Mouse (Mus musculus) lung, postnatal 10 days (tissue): ENCODE measurements around the gene Dna2.
"Not testable (repeated sequence)": the region's sequence is repeated elsewhere in the genome, so short reads cannot be mapped to it uniquely, and the experiment has no call there.

Experiments used
- DNase-seq: peaks from one replicate; pipeline ENCODE4 v3.0.0; 2021

The Dna2 gene

GRCm38 (mm10) chr10:62946738-62947471 lies at the start of gene Dna2:
Gene Dna2, plus strand, starts transcription at chr10:62947026.
- DNase-seq, result peak; percentile 77

DNA sequence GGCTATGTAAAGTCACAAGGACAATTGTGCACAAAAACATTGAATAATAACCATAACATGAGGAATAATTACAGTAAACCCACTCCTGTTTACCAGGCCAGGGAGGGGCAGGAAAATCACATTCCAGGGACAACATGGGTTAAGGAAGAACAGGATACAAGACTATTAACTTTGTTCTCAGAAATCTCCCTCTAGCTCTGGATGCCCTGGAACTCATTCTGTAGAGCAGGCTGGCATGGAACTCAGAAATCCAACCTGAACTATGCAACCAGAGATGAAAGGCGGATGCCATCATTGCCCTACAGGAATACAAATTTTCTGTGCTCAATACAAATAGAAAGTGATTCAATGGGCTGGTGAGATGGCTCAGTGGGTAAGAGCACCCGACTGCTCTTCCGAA lies 49.4 kb upstream of the Dna2 start:
- no peak for DNase-seq

DNA sequence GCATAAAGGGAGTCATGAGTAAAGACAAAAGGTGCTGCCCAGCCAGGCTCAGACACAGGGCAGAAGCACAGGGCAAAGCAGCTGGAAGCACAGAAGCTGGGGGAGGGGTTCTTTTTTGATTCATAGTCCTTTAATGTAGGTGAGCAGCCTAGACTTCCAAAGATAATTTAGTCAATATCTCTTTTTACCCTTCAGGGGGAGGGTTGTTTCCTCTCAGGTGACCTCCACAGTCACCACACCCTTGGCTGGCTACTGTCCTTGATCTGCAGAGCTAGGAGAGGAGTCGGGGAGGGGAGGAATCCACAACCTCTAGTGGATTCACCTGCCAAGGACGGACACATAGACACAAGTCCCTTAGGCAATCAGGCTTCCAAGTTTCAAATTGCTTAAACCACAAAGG lies 48.8 kb upstream of the Dna2 start:
- DNase-seq, result no peak

GRCm38 (mm10) chr10:62900144-62900543 lies 46.7 kb upstream of the Dna2 start:
- DNase-seq, result no peak

- no peak for DNase-seq
Observed at GRCm38 (mm10) chr10:62901826-62902225, 45.0 kb upstream of the Dna2 start.

DNA sequence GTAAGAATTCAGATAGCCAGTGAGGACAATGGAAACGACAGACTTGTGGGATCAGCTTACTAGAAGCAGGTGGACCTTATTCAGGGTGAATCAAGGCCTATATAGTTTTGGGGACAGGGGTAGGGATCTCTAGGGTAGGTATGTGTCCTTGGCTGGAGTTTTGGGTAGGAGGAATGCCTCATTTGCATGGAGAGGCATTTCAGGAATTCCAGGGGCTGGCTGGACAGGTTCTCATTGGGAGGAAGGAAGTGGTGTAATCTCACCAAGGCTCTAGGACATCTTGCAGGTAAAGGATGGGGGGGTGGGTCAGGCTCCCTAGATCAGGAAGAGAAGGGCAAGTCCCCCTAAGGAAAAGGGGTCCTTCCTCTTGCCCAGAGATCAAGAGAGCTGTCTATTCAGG lies 44.0 kb upstream of the Dna2 start:
- DNase-seq, result no peak

DNA sequence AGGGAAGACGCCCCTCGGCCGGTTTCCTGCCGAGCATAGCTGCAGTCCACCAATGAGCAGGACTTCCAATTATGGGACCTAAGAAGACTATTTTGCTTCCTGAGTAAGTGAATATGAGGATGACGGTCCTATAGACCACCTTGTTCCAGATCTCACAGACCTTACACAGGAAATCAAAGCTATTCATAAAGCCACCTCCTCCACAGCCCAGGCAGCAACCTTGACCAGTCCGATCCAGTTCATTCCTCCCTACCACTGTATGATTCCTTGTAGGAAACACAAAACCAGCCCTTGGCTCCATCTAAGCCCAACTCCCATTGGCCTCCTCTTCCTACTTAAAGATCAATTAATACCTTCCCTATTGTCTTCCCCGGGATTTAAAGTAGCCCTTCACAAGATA lies 40.5 kb upstream of the Dna2 start:
- no peak for DNase-seq

DNA sequence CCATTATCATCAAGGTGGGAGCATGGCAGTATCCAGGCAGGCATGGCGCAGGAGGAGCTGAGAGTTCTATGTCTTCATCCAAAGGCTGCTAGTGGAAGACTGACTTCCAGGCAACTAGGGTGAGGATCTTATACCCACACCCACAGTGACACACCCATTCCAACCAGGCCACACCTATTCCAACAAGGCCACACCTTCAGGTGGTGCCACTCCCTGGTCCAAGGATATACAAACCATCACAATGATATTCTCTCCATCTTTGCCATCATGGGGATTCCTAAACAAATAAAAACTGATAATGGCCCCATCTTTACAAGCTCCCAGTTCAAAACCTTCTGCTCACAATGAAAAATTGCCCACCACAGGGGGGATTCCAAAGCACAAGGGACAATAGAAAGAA lies 37.9 kb upstream of the Dna2 start, which contains the start of gene Tet1:
Gene Tet1, minus strand, starts transcription at position 101 of the 400 bp plus-strand sequence.
- DNase-seq, result not testable (repeated sequence)

- no peak for DNase-seq
Observed at GRCm38 (mm10) chr10:62911120-62911519, 35.7 kb upstream of the Dna2 start.

GRCm38 (mm10) chr10:62918985-62919384 lies 27.8 kb upstream of the Dna2 start:
- no peak for DNase-seq

DNA sequence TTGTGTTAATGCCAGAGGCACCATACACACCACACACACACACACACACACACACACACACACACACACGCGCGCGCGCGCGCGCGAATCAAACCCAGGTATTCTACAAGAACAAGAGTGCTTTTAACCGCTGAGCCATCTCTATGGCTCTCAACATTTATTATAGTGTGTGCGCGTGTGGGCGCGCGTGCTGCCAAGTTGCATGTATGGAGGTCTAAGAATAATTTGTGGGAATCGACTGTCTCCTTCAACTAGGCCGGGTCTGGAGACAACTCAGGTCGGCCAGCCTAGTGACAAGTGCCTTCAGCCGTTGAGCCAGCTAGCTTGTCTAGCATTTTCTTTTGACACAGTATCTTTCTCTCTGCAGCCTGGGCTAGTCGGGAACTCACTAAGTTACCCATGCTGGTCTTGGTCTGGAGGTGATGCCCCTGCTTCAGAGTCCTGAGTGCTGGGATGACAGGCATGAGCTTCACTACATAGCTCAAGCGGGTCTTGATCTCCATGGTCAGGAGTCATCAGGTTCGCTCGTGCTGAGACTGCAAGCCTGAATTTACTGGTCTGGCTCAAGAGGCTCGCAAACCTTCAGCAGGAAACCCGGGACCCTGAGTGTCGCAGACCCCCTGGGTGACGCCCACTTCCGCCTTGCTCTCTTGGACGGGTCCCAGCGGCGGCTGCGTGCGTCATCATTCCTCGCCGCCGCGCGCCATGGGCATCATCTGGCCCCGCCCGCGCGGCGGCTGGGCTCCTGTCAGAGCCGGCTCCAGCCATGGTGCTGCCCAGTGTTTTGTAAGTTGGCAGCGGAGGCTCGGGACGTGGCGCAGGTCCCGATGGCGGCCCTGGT lies 26.7 kb upstream of the Dna2 start, which contains the start of gene Slc25a16:
Gene Slc25a16, plus strand, starts transcription at position 709 of the 841 bp plus-strand sequence.
- DNase-seq, result peak; percentile 95

GRCm38 (mm10) chr10:62920766-62921156 lies 26.1 kb upstream of the Dna2 start:
- no peak for DNase-seq

GRCm38 (mm10) chr10:62924096-62924635 lies 22.7 kb upstream of the Dna2 start:
- peak; percentile 12 for DNase-seq

DNA sequence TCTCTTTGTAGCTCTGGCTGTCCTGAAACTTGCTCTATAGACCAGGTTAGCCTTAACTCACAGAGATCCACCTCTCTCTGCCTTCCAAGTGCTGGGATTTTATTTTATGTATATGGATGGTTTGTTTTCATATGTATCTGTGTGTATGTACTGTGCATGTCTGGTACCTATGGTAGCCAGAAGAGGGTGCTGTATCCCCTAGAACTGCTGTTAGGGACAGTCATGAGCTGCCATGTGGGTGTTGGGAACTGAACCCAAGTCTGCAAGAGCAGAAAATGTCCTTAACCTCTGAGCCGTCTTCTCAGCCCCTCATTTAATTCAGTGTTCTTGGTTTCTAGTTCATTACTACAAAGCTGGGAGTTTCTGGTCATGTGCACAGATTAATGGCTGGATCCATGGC lies 14.4 kb upstream of the Dna2 start:
- DNase-seq, result no peak

GRCm38 (mm10) chr10:62944975-62945580 lies 1.7 kb upstream of the Dna2 start:
- DNase-seq, result no peak

DNA sequence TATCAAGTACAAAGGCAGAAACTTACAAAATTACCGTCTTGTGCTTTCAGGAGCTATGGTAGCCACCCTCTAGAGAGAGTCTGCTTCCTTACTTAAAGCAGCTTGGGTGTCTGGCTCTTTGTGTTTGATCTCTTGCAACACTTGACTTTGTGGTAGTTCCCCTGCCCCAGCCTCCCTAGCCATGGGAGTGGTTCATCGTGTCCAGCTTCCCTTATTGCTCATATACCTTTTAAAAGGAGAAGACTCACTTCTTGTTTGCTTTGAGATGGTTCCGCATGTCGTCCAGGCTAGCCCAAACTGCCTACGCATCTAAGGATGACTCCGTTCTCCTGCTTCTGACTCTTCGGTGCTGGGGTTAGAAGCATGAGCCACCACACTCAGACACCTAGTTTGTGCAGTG lies 1.7 kb downstream of the Dna2 start:
- DNase-seq, result no peak

- DNase-seq, result no peak
Observed at GRCm38 (mm10) chr10:62963956-62964355, 17.1 kb downstream of the Dna2 start.

GRCm38 (mm10) chr10:62965796-62966195 lies 19.0 kb downstream of the Dna2 start:
- no peak for DNase-seq

- DNase-seq, result no peak
Observed at GRCm38 (mm10) chr10:62966291-62966690, 19.5 kb downstream of the Dna2 start.

- peak; percentile 16 for DNase-seq
Observed at GRCm38 (mm10) chr10:62971821-62972220, 25.0 kb downstream of the Dna2 start.

GRCm38 (mm10) chr10:62979667-62980038 lies 32.8 kb downstream of the Dna2 start:
- DNase-seq, result no peak

- peak; percentile 88 for DNase-seq
Observed at GRCm38 (mm10) chr10:62980039-62980954, 33.5 kb downstream of the Dna2 start, which contains the start of gene Rufy2. Gene Rufy2, plus strand, starts transcription at chr10:62980223.
